Mouse (Mus musculus): Measurements from ENCODE around the gene Camk1. TPM values are rescaled to one million over a fixed set of nuclear protein-coding genes. Genes with fewer than 3 reads are reported as not detected.

Gene Camk1
- total RNA-seq, 2 experiments from 2014 or later: 66.9 to 71.2 TPM

DNA sequence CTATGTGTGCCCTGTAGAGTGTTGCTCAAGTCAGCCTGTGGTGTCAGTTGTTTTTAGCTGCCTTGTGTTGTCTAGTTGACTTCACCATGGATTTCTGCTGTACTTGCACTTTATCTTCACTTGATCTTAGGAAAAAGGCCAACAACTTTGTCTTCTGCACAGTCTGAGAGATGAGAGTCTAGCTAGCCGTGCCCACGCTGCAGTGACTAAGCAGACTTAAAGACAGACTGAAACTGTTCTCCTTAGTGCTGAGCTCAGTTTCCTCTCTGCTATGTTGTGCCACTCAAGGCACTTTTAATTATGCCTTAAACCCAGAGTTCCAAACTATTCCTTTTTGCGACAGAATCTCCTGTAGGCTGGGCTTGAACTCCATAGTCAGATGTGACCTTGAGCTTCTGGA, 27.8 kb downstream of the Camk1 start:
- intact Hi-C loops (cut with DNase I): no loop called here
- DNase-seq: no peak

DNA sequence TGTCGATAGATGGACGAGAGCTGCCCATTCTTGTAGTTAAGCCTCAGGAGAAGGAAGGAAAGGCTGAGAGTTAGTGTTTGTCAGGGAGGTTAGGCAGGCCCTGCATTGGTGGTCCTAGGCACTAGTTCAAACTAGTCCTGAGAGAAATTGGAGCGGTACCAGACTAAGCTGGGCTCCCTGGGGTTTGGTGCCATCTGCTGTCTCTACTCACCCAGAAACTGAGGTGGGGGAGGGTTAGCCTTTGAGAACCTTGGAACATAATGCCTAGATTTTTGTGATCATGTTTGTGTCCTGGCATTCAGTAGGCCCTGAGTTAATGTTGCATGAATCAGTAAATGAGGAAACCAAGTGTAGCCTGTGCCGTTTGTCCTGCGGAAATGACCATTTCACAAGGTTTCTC, 35.6 kb downstream of the Camk1 start:
- intact Hi-C loops (cut with DNase I): loop anchor here (2.0 kb wide), 1 partner anchor 19 kb away; the partner anchor contains the start of gene Ogg1
- DNase-seq: peak in 1 of 2 experiments; percentile 21

DNA sequence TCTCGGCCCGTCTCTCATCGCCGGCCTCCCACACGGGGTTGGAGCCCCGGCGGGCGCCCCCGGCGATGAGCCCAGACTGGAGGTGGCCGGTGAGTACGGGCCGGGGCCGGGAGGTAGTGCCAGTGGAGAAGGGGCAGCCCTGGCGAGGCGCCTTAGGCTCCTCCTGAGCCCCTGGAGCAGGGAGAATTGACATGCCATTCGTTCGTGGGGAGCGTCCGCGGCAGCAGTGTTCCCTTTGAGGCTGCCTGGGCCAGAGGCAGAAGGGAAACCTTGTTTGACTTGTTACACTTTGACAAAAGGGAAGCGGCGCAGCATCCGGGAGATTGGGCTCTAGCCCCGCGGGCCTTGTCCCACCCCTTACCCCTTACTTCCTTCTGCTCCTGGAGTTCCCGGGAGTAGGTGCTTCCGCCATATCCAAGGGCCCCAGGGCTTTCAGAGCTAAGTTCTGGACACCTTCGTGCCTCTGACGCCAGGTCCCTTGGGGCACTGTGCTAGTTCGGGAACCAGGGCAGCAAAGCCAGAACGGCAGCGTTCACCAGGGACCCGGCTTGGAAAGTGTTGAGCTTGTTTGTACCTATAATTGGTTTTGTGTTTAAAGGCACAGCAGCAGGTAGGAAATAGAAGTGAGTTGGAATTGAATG, 36.2 kb downstream of the Camk1 start:
- DNase-seq: peak; percentile 40 to 48
- intact Hi-C loops (cut with DNase I): loop anchor here (2.0 kb wide), 1 partner anchor 19 kb away; the partner anchor contains the start of gene Ogg1

DNA sequence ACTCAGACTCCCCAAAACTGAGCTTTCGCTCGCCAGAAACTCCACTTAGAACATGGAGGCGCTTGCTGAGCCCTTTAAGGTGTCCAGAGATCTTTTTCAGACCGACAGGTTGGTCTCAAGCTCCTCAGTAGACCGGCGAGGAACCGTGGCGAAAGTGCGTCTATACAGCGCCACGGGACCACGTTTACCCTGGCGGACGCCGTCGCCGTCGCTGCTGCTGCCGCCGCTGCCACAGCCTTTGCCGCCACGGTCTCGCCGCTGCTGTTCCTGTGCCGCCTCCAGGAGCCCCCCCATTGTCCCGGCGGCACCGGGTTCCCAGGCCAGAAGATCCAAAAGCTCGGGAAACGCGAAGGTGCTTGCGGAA, 36.8 kb downstream of the Camk1 start, which contains the start of gene Brpf1:
Gene Brpf1 (plus strand): TSS at position 152 of the 364 bp plus-strand sequence.
- no peak for DNase-seq
- intact Hi-C loops (cut with DNase I): no loop called here

DNA sequence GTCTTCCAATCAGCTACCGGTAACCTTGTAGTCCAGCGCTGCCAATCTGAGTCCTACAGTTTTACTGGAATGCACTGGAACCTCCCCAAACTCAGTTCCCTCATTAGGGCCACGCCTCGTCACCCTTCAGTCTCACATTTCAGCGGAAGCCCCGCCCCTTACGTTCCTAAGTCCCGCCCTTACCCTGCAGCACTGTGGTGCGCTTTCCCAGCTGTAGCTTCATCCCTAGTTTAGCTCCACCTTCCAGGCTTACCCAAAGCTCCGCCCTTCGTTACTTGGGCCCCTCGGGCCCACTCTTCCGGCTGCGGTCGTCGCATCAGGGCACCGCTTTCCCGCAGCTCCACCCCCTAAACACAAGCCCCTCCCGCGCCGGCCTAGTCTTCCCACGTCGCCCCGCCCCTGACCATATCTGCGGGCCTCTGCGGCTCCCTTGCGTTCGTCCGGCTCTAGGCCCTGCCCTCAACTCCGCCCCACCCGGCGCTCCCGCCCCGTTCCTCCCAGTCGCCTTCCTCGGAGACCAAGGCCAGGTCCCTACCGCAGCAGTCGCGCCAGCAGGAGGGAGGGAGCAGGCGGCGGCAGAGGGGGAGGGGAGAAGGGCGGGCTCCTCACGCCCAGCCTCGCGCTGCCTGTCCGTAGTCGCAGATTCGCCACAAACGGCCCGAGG, 37.3 kb downstream of the Camk1 start:
- peak; percentile 99 to 100 for DNase-seq
- intact Hi-C loops (cut with DNase I): no loop called here

DNA sequence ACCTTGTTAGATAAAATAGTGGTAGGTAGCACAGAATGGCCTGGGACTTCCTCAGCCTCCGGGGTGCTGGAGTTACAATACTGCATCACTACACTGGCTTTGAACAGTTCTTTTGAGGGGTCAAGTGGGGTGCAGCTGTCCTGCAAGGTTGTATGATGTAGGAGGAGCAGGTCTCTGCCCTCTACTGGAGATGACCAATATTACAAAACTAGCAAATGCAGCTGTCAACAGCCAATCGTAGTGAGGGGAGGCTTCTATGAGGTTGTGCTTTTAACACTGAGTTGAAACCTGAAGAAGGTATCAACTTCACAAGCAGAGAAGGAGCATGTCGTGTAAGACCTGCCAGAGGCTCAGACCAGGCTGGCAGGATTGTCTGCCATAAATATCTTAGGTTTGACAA, 41.5 kb downstream of the Camk1 start:
- intact Hi-C loops (cut with DNase I): loop anchor here (2.0 to 5.0 kb wide), 3 partner anchors 65 to 265 kb away; partner anchors contain the start of gene Mtmr14
- DNase-seq: peak in 1 of 2 experiments; percentile 23

DNA sequence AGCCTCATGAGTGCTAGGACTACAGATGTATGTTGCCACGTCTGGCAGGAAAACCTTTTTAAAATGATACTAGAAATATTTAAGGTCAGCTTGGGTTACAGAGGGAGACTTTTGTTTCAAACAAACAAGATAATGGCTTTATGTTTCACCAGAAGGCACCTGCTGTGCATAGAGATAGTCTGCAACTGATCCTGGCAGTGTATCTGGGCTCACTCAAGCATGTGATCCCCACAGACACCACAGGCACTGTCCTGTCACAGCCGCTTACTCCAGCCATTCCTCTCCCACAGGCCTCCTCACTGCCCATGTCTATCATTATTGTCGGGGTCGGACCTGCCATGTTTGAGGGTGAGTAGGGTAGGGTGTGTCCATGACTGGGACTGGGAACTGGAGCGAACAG, 42.4 kb downstream of the Camk1 start:
- intact Hi-C loops (cut with DNase I): loop anchor here (5.0 kb wide), 2 partner anchors 64 to 264 kb away; partner anchors contain the start of gene Mtmr14
- no peak for DNase-seq

DNA sequence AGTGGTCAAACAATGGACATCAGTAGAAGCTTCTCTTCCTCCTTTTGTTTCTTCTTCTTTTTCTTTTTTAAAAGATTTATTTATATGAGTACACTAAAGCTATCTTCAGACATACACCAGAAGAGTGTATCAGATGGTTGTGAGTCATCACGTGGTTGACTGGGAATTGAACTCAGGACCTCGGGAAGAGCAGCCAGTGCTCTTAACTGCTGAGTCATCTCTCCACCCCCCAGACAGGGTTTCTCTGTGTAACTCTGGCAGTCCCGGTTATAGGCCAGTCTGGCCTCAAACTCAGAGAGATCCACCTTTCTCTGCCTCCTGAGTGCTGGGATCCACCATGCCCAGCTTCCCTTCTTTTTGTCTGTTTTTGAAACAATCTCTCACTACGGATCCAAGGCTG, 47.1 kb downstream of the Camk1 start:
- intact Hi-C loops (cut with DNase I): no loop called here
- DNase-seq: no peak

DNA sequence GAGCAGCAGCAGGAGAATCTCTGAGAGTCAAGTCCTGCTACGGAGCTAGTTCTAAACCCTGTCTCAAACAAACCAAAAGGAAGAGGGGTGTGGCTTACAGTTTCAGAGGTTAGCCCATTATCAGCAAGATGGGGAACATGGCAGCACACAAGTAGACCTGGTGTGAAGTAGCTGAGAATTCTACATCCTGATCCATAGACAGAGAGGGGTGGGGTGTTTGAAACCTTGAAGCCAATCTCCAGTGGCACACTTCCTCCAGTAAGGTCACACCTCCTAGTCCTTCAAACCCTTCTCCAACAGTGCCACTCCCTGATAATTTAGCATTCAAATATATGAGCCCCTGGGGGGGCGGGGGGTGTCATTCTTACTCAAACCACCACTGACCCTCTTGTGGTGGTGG, 47.7 kb downstream of the Camk1 start:
- no peak for DNase-seq
- intact Hi-C loops (cut with DNase I): no loop called here

DNA sequence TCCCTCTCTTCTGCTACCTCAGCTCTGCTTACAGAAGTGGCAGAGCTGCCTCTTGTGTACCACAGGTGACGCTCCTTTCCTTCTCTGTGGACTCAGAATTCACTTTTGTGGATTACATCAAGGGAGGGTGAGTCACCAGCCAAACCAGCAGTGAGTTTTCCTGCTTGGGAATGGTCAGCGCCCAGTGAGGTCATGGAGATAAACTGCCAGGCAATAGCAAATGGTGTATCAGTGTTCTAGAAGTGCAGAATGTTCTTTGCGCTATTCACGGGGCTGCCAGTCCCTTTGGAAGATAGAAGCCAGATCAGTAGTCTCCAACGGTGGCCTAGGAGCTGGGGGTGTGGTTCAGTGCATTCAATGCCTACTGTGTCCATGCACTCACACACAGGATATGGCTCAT, 50.8 kb downstream of the Camk1 start:
- no peak for DNase-seq
- intact Hi-C loops (cut with DNase I): no loop called here

DNA sequence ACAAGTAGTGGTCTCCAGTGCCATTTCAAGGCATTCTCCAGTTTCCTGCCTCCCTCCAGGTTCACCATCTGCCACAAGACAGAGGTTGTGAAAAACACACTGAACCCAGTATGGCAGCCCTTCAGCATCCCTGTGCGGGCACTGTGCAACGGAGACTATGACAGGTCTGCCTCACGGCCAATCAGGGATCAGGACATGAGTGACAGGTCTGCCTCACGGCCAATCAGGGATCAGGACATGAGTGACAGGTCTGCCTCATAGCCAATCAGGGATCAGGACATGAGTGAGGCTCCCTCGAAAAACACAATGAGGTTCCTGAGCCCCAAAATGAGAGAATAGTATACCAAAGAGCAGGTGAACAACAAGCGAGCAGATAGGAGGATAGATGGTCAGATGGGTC, 53.4 kb downstream of the Camk1 start:
- no peak for DNase-seq
- intact Hi-C loops (cut with DNase I): no loop called here

DNA sequence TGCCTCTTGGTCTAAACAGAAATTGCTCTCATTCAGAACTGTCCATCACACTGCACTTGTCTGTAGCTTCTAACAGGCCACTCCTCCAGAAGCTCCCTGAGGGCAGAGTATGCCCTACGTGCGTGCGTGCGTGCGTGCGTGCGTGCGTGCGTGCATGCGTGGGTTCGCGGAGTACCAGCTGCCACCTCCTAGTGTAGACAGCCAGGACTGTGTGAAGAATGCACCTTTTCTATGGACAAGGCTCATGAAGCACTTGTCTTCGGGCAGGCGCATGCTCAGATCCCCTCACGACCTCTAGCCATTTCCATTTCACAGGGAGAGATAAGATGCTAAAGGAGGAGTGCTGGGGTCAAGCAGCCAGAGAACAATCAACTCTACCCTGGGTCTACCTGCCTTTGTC, 54.4 kb downstream of the Camk1 start:
- intact Hi-C loops (cut with DNase I): no loop called here
- no peak for DNase-seq

DNA sequence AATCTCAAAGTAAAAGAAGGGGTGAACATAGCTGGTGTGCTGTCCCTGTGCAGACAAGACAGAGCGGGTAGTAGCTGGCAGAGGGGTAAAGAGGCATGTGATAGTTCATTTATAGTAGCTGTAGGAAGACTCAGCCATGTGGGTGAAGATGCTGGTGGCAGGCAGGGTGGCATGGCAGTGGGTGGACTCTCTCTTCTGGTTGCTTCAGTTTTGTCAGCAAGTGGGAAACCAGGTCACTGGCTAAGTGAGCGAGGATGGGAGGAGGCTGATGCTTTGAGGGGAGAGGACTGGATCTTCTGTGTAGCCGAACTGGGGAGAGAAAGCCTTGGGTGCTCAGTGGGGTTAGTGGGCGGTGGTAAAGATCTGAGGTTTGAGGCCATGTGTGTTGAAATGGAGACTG, 56.5 kb downstream of the Camk1 start:
- intact Hi-C loops (cut with DNase I): no loop called here
- DNase-seq: no peak

DNA sequence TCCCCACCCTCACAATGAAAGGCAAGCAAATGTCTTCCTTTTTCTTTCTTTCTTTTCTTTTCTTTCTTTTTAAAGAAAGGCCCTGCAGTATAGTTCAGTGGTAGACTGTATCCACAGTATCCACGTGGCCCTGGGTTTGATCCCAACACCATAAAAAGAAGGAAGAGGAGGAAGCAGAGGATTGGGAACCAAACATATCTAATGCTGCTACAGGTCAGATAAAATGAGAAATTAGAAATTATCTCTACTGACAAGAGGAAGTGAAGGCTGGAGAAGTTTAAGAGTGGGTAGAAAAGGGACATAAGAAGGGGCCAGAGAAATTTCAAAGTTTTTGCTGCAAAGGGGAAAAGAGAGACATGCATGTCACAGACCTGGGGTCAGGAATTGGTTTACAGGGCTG, 57.5 kb downstream of the Camk1 start:
- intact Hi-C loops (cut with DNase I): no loop called here
- DNase-seq: no peak

DNA sequence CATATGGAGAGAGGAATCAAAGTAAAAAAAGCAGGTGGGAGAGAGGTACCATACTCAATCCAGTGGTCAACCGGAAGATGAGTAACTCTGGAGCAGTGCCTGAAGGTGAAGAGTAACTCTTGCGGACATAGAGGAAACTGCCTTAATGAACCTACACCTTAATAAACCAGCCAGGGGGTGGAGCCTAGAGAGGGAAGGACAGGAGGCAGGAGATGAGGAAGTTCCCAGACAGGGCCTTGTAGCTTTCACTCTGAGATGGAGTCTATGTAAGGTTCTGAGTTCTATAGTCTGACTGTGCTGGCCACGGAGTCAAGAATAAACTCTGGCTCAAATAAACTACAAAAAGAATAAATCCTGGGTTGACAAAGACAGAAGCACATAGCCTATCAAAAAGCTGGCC, 58.9 kb downstream of the Camk1 start:
- intact Hi-C loops (cut with DNase I): no loop called here
- DNase-seq: no peak

Other genes with a start within 250 kb of the Camk1 start
- gene Lhfpl4, start 148.6 kb downstream of the Camk1 start, total RNA-seq (2021): under 1 TPM; 0.31 to 0.32 TPM
- gene Mtmr14, start 106.1 kb downstream of the Camk1 start, total RNA-seq (2021): 10 to 100 TPM; 15.0 to 15.3 TPM
- gene Cpne9, start 61.7 kb downstream of the Camk1 start, total RNA-seq (2021): under 1 TPM; 0.05 to 0.29 TPM
- gene Brpf1, start 36.8 kb downstream of the Camk1 start, total RNA-seq (2021): 10 to 100 TPM; 18.0 to 18.1 TPM
- gene Ogg1, start 17.0 kb downstream of the Camk1 start, total RNA-seq (2021): 1 to 10 TPM; 6.5 to 7.4 TPM
- 10 to 100 TPM; 19.7 to 22.2 TPM for gene Tada3, start 33.9 kb upstream of the Camk1 start, total RNA-seq (2021)
- gene Arpc4, start 34.1 kb upstream of the Camk1 start, total RNA-seq (2021): 10 to 100 TPM; 78.0 to 99.5 TPM
- 1 to 10 TPM; 1.8 to 2.1 TPM for gene Ttll3, start 45.3 kb upstream of the Camk1 start, total RNA-seq (2021)
- gene Rpusd3, start 75.4 kb upstream of the Camk1 start, total RNA-seq (2021): 10 to 100 TPM in 1 of 2 experiments, 1 to 10 TPM in 1; 10.0 to 12.2 TPM
- 10 to 100 TPM in 1 of 2 experiments, 1 to 10 TPM in 1; 4.4 to 17.1 TPM for gene Cidec, start 91.8 kb upstream of the Camk1 start, total RNA-seq (2021)
- gene Jagn1, start 98.6 kb upstream of the Camk1 start, total RNA-seq (2021): 10 to 100 TPM; 24.0 to 24.5 TPM
- gene Il17re, start 114.5 kb upstream of the Camk1 start, total RNA-seq (2021): 1 to 10 TPM; 1.2 to 1.5 TPM
- 1 to 10 TPM; 8.7 to 8.9 TPM for gene Il17rc, start 127.4 kb upstream of the Camk1 start, total RNA-seq (2021)
- 10 to 100 TPM; 42.1 to 45.2 TPM for gene Creld1, start 139.3 kb upstream of the Camk1 start, total RNA-seq (2021)
- not detected for gene Prrt3, start 157.9 kb upstream of the Camk1 start, total RNA-seq (2021)
- gene Emc3, start 187.7 kb upstream of the Camk1 start, total RNA-seq (2021): 10 to 100 TPM; 56.0 to 61.9 TPM
- gene Fancd2, start 187.7 kb upstream of the Camk1 start, total RNA-seq (2021): 1 to 10 TPM; 1.2 TPM